Mouse (Mus musculus) lung, embryonic 15.5 days (tissue): ENCODE results near the gene Slc16a8. TPM values are rescaled to one million over a fixed set of nuclear protein-coding genes. Genes with fewer than 3 reads are reported as not detected.
"Not testable (repeated sequence)": the region's sequence is repeated elsewhere in the genome, so short reads cannot be mapped to it uniquely, and the experiment has no call there.

Experiments used
- ATAC-seq: fragments of 200-750 bp; cut with Nextera tagmentation; 2 replicates; pipeline ENCODE4 v1.8.0; 2017; ENCODE audit warnings: moderate number of reproducible peaks, borderline replicate concordance; ENCODE audit not compliant: low FRiP score, low TSS enrichment; ENCODE audit errors: extremely low read depth
- H3K27ac ChIP-seq: fragments of 300-500 bp; sonication (generic); 2 replicates; pipeline ENCODE4 v1.5.1; 2015; ENCODE audit warnings: moderate library complexity, mild to moderate bottlenecking, inconsistent platforms
- H3K27me3 ChIP-seq: fragments of 300-500 bp; sonication (generic); 2 replicates; pipeline ENCODE4 v1.6.1; 2015; ENCODE audit warnings: inconsistent platforms
- H3K36me3 ChIP-seq: fragments of 300-500 bp; sonication (generic); 2 replicates; pipeline ENCODE4 v1.6.1; 2015; ENCODE audit warnings: inconsistent platforms
- H3K4me1 ChIP-seq: fragments of 300-500 bp; sonication (generic); 2 replicates; pipeline ENCODE4 v1.6.1; 2015; ENCODE audit warnings: inconsistent platforms
- H3K4me2 ChIP-seq: fragments of 300-500 bp; sonication (generic); 2 replicates; pipeline ENCODE4 v1.6.1; 2015; ENCODE audit warnings: inconsistent platforms, mild to moderate bottlenecking, moderate library complexity
- H3K4me3 ChIP-seq: fragments of 300-500 bp; sonication (generic); 2 replicates; pipeline ENCODE4 v1.5.1; 2015; ENCODE audit warnings: mild to moderate bottlenecking, inconsistent platforms
- H3K9ac ChIP-seq: fragments of 300-500 bp; sonication (generic); 2 replicates; pipeline ENCODE4 v1.6.1; 2015; ENCODE audit warnings: inconsistent platforms
- H3K9me3 ChIP-seq: fragments of 300-500 bp; sonication (generic); 2 replicates; pipeline ENCODE4 v1.6.1; 2016; ENCODE audit warnings: inconsistent platforms
- WGBS: fragments of 180-500 bp; shearing (Covaris S2); methylation state at CpG from one replicate; pipeline ENCODE4 v1.1.7; 2015; 5-methylcytosine and 5-hydroxymethylcytosine counted together
- polyA plus RNA-seq: library from polyadenylated mRNA; unstranded; fragments of >200 nt; fragmentation: Nextera tagmentation; extraction: Ambion mirVana; gene quantifications from 2 replicates; pipeline ENCODE4 v1.2.1, GENCODE M21; 2015

Gene Slc16a8
- polyA plus RNA-seq, 1 experiment from 2014 or later = 0.21 TPM

- Histone ChIP-seq H3K4me1 (peaks cover 16% of the 10 kb centered on the region), H3K36me3 (peaks cover 34% of the 10 kb centered on the region), H3K4me3 (no peak overlapping the region), H3K27me3 (no peaks in the 10 kb centered on the region), H3K9me3 (no peaks in the 10 kb centered on the region), H3K27ac (no peak overlapping the region), H3K4me2 (no peak overlapping the region), H3K9ac (no peak overlapping the region)
- WGBS = 67% methylated on average over 13 of the region's 13 CpGs
- peak; percentile 23 for ATAC-seq
Observed at GRCm38 (mm10) chr15:79242574-79243233, 11.9 kb downstream of the Slc16a8 start.

DNA sequence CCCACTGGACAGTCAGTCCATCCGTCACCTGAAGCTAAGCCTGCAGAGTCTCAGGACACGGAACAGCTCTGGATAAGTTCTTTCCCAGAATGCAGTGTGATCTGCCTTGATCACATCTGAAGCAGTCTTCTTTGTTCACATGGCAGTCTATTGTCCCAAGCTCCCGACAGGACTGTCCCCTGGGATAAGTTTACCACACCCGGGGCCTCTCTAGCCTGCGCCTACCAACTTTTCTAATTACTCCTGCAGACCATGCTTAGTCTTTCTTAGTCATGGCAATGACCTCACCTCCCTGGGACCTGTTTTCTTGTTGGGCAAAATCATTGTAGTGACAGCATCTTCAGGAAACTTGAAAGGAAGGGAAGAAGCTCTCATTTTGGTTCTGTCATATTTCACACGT, 16.5 kb downstream of the Slc16a8 start:
- no peak for ATAC-seq
- Histone ChIP-seq H3K36me3 (peaks cover 48% of the 10 kb centered on the region), H3K4me1 (0 out of 2 replicates have a peak, but pooled peaks cover 7% of the 10 kb centered on the region), H3K9me3 (no peaks in the 10 kb centered on the region), H3K4me3 (no peak overlapping the region), H3K4me2 (no peak overlapping the region), H3K27me3 (no peaks in the 10 kb centered on the region), H3K9ac (no peak overlapping the region), H3K27ac (no peak overlapping the region)
- 79% methylated on average over 6 of the region's 6 CpGs for WGBS

DNA sequence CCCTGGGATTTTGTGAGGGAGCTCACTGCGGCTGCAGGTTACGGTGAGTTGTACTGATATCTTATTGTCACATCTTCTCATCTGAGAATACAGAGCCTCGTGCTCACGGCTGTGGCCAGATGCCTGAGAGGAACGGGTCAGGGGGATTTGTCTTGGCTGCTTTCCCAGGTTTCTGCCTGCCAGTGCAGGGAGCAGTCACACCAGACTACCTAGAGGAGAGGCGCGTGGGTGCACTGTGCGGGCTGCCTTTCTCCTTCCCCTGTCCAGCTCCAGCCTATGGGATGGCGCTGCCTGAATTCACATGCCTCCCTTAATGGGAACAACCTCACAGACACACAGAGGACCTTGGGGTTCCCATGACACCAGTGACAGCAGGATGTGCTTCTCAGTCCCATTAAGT, 19.3 kb downstream of the Slc16a8 start:
- Histone ChIP-seq H3K9ac (no peak overlapping the region), H3K4me2 (no peak overlapping the region), H3K27ac (no peak overlapping the region), H3K9me3 (no peaks in the 10 kb centered on the region), H3K27me3 (no peaks in the 10 kb centered on the region), H3K36me3 (peaks cover 41% of the 10 kb centered on the region), H3K4me3 (no peak overlapping the region), H3K4me1 (peaks cover 7% of the 10 kb centered on the region; the same call in 1 of the 2 replicates)
- no peak for ATAC-seq
- WGBS = 63% methylated on average over 9 of the region's 9 CpGs

DNA sequence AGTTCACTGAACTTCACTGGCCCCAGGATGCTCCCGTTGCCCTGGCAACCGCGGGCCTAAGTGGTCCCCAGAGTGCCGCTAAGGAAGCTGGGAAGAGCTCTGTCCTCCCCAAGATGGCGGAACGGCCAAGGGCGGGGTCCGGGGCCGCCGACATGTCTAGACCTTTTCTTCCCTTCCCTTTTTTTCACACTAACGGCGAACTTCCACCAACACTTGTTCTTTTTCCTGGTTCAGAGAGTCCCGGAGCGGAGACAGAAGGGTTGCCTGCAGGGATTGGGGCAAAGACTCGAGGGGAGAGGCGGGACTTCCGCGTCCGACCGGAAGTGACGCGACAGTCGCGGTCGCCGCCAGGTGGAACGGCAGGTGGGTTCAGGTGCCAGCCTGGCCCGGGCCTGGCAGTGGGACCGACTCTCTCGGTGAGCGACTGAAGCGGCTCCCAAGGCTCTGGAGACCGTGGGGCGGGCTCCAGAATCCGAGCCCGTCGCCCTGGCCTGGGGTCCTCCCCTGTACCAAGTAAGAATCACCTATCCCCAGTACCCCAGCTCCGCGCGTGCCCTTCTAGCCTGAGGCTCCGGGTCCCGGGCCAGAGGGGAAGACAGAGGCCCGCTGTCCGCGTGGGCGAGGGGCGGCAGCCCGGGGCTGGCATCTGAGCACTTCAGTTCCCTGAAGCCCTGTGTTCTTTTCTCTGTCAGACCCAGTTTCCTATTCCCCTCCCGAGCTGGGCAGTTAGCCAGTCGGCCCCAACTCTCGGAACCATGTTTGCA, 25.3 kb downstream of the Slc16a8 start, which contains the start of the genes Pick1 and Gm49486:
Pick1 (plus strand) TSS at position 116 of the 764 bp plus-strand sequence.
Gm49486 (plus strand) TSS at position 334 of the 764 bp plus-strand sequence.
- peak within 1 kb of the TSS; percentile 67 for H3K9ac ChIP-seq
- WGBS = under 1% methylated on average over 51 of the region's 51 CpGs
- H3K4me1 ChIP-seq = peaks cover 12% of the 10 kb centered on the region
- peak within 1 kb of the TSS; percentile 65 for H3K4me3 ChIP-seq
- peak; percentile 78 for ATAC-seq
- H3K36me3 ChIP-seq = 0 out of 2 replicates have a peak, but pooled peaks cover 12% of the 10 kb centered on the region
- H3K4me2 ChIP-seq = peak within 1 kb of the TSS; percentile 94
- H3K9me3 ChIP-seq = no peaks in the 10 kb centered on the region
- peak within 1 kb of the TSS; percentile 96 for H3K27ac ChIP-seq
- H3K27me3 ChIP-seq = no peaks in the 10 kb centered on the region

- H3K27me3 ChIP-seq, ATAC-seq, H3K9me3 ChIP-seq, H3K36me3 ChIP-seq, H3K9ac ChIP-seq, H3K4me2 ChIP-seq, H3K27ac ChIP-seq, H3K4me3 ChIP-seq: not testable (repeated sequence)
- H3K4me1 ChIP-seq = peaks cover 12% of the 10 kb centered on the region
- WGBS = 56% methylated on average over 2 of the region's 2 CpGs
Observed at GRCm38 (mm10) chr15:79225780-79226179, 28.8 kb downstream of the Slc16a8 start.

DNA sequence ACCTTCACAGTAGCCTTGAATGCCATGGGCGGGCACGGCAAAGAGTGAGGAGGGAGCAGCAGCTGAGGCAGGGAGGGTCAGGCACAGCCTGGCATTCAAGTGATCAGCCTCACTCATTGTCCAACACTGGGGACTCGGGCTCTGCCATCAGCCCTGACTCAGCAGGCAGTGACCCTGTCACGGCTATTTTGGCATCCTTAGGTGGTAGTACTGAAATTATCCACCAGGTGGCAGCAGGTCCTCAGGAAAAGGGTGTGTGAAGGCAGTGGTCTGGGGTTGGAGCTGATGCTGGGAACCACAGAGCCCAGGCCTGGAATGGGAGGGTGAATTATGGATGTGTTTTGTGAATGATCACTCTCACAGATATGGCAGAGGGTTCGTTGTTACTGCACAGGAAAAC, 29.9 kb downstream of the Slc16a8 start:
- no peak overlapping the region for H3K4me3 ChIP-seq
- H3K27ac ChIP-seq = no peak overlapping the region
- no peaks in the 10 kb centered on the region for H3K9me3 ChIP-seq
- 12% methylated on average over 5 of the region's 5 CpGs for WGBS
- H3K9ac ChIP-seq = no peak overlapping the region
- H3K27me3 ChIP-seq = no peaks in the 10 kb centered on the region; the same call in 1 of the 2 replicates
- ATAC-seq = peak; percentile 35; the same call in 1 of the 2 replicates
- no peaks in the 10 kb centered on the region for H3K36me3 ChIP-seq
- no peak overlapping the region for H3K4me2 ChIP-seq
- H3K4me1 ChIP-seq = peaks cover 3% of the 10 kb centered on the region

- no peak overlapping the region for H3K4me3 ChIP-seq
- 10% methylated on average over 4 of the region's 5 CpGs for WGBS
- no peaks in the 10 kb centered on the region for H3K4me1 ChIP-seq
- H3K36me3 ChIP-seq = no peaks in the 10 kb centered on the region
- H3K27ac ChIP-seq = no peak overlapping the region
- no peak overlapping the region for H3K9ac ChIP-seq
- no peaks in the 10 kb centered on the region; the same call in 1 of the 2 replicates for H3K27me3 ChIP-seq
- no peak for ATAC-seq
- H3K9me3 ChIP-seq = no peaks in the 10 kb centered on the region
- H3K4me2 ChIP-seq = no peak overlapping the region
Observed at GRCm38 (mm10) chr15:79223641-79224040, 30.9 kb downstream of the Slc16a8 start.

- Histone ChIP-seq H3K27me3 (no peaks in the 10 kb centered on the region; the same call in 1 of the 2 replicates), H3K4me1 (no peaks in the 10 kb centered on the region), H3K4me2 (no peak overlapping the region), H3K9ac (no peak overlapping the region), H3K27ac (no peak overlapping the region), H3K4me3 (no peak overlapping the region), H3K36me3 (no peaks in the 10 kb centered on the region), H3K9me3 (no peaks in the 10 kb centered on the region)
- no peak for ATAC-seq
- WGBS = 0% methylated on average over 1 of the region's 1 CpGs
Observed at GRCm38 (mm10) chr15:79219572-79219971, 35.0 kb downstream of the Slc16a8 start.

DNA sequence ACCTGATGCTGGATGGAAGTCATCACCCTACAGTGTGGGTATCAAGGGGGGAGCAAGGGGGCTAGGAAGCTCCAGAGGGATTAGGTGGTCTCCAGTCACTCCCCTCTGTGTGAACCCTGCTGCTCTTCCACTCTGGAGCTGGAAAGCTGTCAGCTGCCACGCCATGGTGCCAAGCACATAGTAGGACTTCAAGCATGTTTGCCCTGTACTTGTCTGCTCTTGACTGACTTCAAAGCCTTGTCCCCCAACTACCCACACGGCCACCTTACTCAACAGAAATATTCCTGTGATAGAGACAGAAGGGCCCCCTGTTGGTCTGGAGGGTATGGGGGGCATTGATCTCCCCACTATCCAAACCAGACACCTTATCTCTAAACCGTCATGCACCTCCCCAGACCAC, 38.4 kb downstream of the Slc16a8 start:
- no peaks in the 10 kb centered on the region for H3K9me3 ChIP-seq
- H3K4me2 ChIP-seq = no peak overlapping the region
- no peaks in the 10 kb centered on the region for H3K4me1 ChIP-seq
- no peak for ATAC-seq
- no peak overlapping the region for H3K27ac ChIP-seq
- 51% methylated on average over 3 of the region's 3 CpGs for WGBS
- H3K9ac ChIP-seq = no peak overlapping the region
- H3K36me3 ChIP-seq = no peaks in the 10 kb centered on the region
- H3K4me3 ChIP-seq = no peak overlapping the region
- no peaks in the 10 kb centered on the region for H3K27me3 ChIP-seq

DNA sequence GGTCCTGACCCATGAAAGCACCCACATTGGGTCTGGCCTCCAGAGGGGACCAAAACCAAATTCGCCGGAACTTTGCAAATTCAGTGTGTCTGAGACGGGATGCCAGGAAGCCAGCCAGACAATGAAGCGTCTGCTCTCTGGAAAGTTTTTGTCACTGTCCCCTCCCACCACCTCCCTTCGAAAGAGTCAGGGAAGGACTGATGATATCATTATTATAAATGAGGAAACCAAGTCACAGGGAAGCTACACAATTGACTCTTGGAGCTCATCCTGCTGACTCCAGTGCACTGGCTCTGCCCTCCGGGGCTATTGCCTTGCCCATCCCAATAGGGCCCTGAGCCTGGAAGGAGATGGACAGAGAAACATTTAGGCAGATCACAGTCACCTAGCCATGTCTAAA, 41.0 kb downstream of the Slc16a8 start:
- no peaks in the 10 kb centered on the region for H3K36me3 ChIP-seq
- no peaks in the 10 kb centered on the region for H3K9me3 ChIP-seq
- 53% methylated on average over 6 of the region's 6 CpGs for whole genome bisulfite sequencing
- H3K27me3 ChIP-seq = no peaks in the 10 kb centered on the region
- no peak overlapping the region for H3K9ac ChIP-seq
- no peak overlapping the region for H3K4me2 ChIP-seq
- H3K27ac ChIP-seq = no peak overlapping the region
- no peaks in the 10 kb centered on the region for H3K4me1 ChIP-seq
- no peak for ATAC-seq
- H3K4me3 ChIP-seq = no peak overlapping the region

DNA sequence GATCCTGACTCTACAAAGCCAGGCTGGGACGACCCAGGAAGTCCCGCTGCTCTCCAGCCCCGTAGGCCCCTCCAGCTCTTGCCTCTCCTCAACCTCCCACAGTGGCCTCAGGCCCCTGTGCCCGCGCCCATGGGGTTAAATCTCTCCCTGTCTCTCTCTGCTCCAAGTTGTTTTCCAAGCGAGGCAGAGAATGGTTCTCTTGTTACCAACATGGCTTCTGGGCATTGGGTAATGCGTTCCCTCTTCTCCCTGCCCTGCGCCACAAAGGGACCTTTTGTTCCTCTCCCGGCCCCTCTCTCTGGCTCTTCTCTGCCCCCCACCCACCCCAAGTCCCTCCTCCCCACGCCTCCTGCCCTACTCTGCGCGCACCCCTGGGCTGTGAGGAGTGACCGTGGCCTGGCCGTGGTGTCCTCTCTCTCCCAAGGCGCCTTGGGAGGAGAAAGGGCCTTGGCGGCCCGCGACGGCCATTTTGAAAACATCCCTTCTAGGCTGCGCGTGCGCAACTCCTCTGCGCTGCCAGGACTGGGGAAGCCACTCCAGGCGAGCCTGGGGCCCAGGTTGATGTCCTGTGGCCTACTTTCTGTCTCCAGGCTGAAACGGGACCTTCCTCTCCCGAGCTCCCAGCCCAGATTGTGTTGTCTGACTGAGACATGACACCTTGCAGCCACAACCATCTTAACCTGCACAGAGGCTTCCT, 41.7 kb downstream of the Slc16a8 start:
- H3K27ac ChIP-seq = no peak overlapping the region
- no peak for ATAC-seq
- H3K4me2 ChIP-seq = no peak overlapping the region
- no peaks in the 10 kb centered on the region for H3K27me3 ChIP-seq
- H3K9me3 ChIP-seq = no peaks in the 10 kb centered on the region
- no peaks in the 10 kb centered on the region for H3K4me1 ChIP-seq
- H3K36me3 ChIP-seq = no peaks in the 10 kb centered on the region
- WGBS = 89% methylated on average over 26 of the region's 26 CpGs
- H3K9ac ChIP-seq = no peak overlapping the region
- no peak overlapping the region for H3K4me3 ChIP-seq

GRCm38 (mm10) chr15:79210357-79210756, 44.2 kb downstream of the Slc16a8 start:
- no peaks in the 10 kb centered on the region for H3K27me3 ChIP-seq
- 75% methylated on average over 2 of the region's 2 CpGs for WGBS
- H3K4me3 ChIP-seq = no peak overlapping the region
- no peak for ATAC-seq
- H3K9ac ChIP-seq = no peak overlapping the region
- no peaks in the 10 kb centered on the region for H3K9me3 ChIP-seq
- H3K27ac ChIP-seq = no peak overlapping the region
- H3K4me2 ChIP-seq = no peak overlapping the region
- H3K4me1 ChIP-seq = no peaks in the 10 kb centered on the region
- no peaks in the 10 kb centered on the region for H3K36me3 ChIP-seq
